Mouse (Mus musculus): Measurements from ENCODE around the gene Atf1.

GRCm38 (mm10) chr15:100202431-100203015 lies 25.1 kb upstream of the Atf1 start:
- no peak for TF ChIP-seq ZNF384 (IDR thresholded peaks at IDR 0.05; ENCODE audit: low read depth, low read length)
- TF ChIP-seq MAFK (IDR thresholded peaks at IDR 0.05; ENCODE audit: insufficient read depth, low read depth, low read length): no peak
